Mouse (Mus musculus) left cerebral cortex, adult 8-10 months (tissue): ENCODE measurements around the gene Tuba1b. TPM values are rescaled to one million over a fixed set of nuclear protein-coding genes. Genes with fewer than 3 reads are reported as not detected.

Experiments
- DNase-seq, 2 experiments: peaks; one replicate each; pipeline ENCODE4 v3.0.0; 2022; ENCODE audit warnings: low spot score in 2 of 2
- total RNA-seq, 4 experiments: library from RNA; stranded (reverse); gene quantifications; 2 replicates each; pipeline ENCODE4 v1.2.4; 2022

Tuba1b gene
- 100 to 1,000 TPM; 560 to 600 (median 569) TPM for total RNA-seq

GRCm38 (mm10) chr15:98934217-98934839 lies at the start of gene Tuba1b:
Gene Tuba1b (minus strand): TSS chr15:98934565.
- peak; percentile 84 to 95 for DNase-seq

GRCm38 (mm10) chr15:98983431-98984081 lies 49.2 kb upstream of the Tuba1b start:
- DNase-seq, result no peak

- no peak for DNase-seq
These were observed 47.7 kb upstream of the Tuba1b start for GRCm38 (mm10) chr15:98982100-98982499.

GRCm38 (mm10) chr15:98980012-98980614 lies 45.7 kb upstream of the Tuba1b start:
- DNase-seq, result no peak

GRCm38 (mm10) chr15:98978409-98979172 lies 44.2 kb upstream of the Tuba1b start:
- DNase-seq, result no peak

- DNase-seq, result peak in 1 of 2 experiments; percentile 71
These were observed 43.5 kb upstream of the Tuba1b start for GRCm38 (mm10) chr15:98977759-98978408.

GRCm38 (mm10) chr15:98976763-98977758 lies 42.7 kb upstream of the Tuba1b start:
- no peak for DNase-seq

GRCm38 (mm10) chr15:98973015-98973614 lies 38.8 kb upstream of the Tuba1b start:
- DNase-seq, result no peak

- peak in 1 of 2 experiments; percentile 72 for DNase-seq
These were observed 37.4 kb upstream of the Tuba1b start for GRCm38 (mm10) chr15:98971576-98972320.

- DNase-seq, result peak in 1 of 2 experiments; percentile 71
These were observed 36.7 kb upstream of the Tuba1b start for GRCm38 (mm10) chr15:98971111-98971510.

- DNase-seq, result no peak
These were observed 35.2 kb upstream of the Tuba1b start for GRCm38 (mm10) chr15:98969372-98970101.

GRCm38 (mm10) chr15:98968701-98969371 lies 34.5 kb upstream of the Tuba1b start:
- peak in 1 of 2 experiments; percentile 72 for DNase-seq

GRCm38 (mm10) chr15:98959531-98959930 lies 25.2 kb upstream of the Tuba1b start:
- no peak for DNase-seq

GRCm38 (mm10) chr15:98958901-98959420 lies 24.6 kb upstream of the Tuba1b start:
- no peak for DNase-seq

- DNase-seq, result no peak
These were observed 23.1 kb upstream of the Tuba1b start for GRCm38 (mm10) chr15:98957475-98957874.

GRCm38 (mm10) chr15:98956000-98956399 lies 21.6 kb upstream of the Tuba1b start:
- DNase-seq, result no peak

- no peak for DNase-seq
These were observed 21.0 kb upstream of the Tuba1b start for GRCm38 (mm10) chr15:98955324-98955723.
